Mouse (Mus musculus) urinary bladder, postnatal 10 days (tissue): ENCODE results near the gene Tiam2.

Source experiments
- DNase-seq: peaks from one replicate; pipeline ENCODE4 v3.0.0; 2022; ENCODE audit warnings: low spot score

Gene Tiam2

GRCm38 (mm10) chr17:3498580-3498979 lies 172.2 kb downstream of the Tiam2 start:
- no peak for DNase-seq

GRCm38 (mm10) chr17:3499468-3499867 lies 173.1 kb downstream of the Tiam2 start:
- no peak for DNase-seq

DNA sequence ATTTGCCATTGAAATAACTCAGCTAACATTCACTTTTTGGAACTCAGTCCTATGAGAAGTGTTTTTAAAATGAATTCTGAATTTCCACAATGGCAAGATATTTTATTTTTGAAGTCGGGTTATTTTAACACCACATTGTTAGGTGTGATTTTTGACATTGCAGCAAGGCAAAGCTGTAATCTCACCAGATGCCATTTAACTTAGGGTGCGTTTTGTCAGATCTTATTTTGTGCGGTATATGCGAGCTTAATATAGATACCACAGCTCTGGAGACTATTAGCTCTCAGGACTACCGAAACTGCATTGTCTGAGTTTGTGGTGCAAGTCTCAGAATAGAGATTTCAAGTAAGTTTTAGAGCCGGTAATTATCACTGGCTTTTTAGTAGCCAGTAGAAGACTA lies 173.7 kb downstream of the Tiam2 start:
- DNase-seq = no peak

DNA sequence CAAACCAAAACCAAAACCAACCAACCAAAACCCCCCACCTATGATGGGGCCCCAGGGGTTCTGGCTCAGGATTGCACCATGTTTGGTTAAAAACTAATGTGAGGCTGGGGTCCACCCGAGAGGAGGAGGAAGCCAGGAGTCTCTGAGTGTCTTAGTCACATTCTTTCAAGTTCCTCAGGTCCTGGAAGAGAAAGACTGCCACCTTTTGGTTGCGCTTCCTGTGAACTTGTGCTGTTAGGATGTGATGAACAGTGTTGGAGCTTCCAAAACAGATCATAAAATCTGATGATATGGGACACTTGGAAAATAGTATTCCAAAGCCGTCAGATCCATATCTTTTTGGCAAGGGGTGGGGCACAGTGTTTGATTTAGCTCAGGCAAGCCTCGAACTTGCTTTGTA lies 174.6 kb downstream of the Tiam2 start:
- DNase-seq = no peak

DNA sequence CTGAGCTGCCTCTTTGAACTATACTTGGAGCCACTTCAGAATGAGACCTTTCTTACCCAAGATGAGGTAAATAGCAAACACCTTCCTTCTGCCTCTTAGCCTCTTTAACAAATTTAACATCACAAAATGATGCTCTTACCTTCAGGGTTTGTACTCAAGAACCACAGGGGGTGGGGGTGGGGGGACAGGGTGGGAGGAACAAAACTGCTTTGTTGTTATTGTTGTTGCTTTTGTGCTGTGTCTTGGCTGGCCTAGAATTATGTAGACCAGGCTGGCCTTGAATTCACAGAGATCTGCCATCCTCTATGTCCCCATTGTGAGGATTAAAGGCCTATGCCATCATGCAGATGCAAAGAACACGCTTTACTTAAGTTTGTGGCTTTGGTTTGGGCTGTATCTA lies 179.3 kb downstream of the Tiam2 start:
- DNase-seq = no peak

DNA sequence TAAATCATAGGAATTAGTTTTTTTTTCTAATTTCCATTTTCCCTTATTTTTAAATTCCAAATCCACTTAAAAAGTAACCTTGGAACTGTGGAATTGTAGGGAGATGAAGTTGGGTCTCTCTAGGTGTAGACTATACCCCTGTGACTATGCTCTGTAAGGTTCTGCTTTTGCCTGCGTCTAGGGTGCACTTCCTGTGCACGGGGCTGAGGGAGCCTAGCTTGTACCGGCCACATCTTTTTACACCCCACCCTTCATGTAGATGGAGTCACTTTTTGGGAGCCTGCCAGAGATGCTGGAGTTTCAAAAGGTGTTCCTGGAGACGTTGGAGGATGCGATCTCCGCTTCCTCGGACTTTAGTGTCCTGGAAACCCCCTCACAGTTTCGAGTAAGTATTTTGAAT lies 180.1 kb downstream of the Tiam2 start:
- DNase-seq = no peak

DNA sequence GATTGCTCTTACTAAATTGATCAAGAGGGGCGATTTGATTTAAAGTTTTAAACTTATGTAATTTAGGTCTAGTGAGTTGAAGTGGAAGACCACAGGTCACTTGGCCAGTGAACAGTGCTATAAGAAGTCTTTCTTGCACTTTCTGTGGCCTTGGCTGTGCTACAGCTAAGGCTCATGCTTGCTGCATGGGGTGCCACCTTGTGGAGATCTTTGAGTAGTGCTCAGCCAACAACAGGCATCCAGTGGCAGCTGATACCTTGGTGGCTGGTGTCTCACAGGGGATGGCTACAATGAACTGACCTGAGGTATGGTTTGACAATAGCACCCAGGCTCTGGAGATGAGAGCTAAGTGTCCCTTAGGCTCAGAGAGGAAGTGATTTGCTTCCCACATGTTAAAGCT lies 183.5 kb downstream of the Tiam2 start:
- DNase-seq = no peak

DNA sequence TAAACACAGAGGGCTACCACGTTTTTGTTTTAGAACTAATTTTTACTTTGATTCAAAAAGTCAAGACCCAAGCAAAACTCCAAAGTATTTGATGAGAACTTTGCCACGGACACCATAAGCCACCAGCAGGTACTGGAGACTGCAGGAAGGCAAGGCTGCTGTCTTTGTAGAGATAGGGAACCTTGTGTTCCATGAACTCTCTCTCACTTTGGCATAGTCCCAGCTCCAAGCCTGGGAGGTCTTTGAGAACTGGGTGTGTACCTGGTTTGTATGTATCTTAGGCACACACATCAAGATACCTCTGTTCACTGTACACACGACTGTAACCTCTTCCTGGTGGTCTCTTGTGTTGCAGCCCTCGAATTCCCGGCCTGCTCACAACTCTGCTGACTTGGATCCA lies 187.9 kb downstream of the Tiam2 start:
- no peak for DNase-seq

DNA sequence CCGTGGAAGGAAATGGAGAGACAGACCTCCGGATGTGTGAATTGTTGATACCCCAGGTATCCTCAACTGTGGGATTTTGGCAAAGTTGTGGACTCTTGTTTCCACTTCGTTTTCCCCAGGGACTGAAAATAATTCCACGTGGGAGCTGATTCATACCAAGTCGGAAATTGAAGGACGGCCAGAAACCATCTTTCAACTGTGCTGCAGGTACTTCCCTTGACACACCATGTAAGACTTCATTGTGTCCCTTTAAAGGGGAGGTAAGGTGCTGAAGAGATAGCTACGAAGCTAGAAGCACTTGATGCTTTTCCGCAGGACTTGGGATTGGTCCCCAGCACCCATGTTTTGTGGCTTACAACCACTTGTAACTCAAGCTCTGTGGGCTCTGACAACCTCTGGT lies 189.5 kb downstream of the Tiam2 start:
- no peak for DNase-seq

GRCm38 (mm10) chr17:3516406-3516805 lies 190.0 kb downstream of the Tiam2 start:
- no peak for DNase-seq

DNA sequence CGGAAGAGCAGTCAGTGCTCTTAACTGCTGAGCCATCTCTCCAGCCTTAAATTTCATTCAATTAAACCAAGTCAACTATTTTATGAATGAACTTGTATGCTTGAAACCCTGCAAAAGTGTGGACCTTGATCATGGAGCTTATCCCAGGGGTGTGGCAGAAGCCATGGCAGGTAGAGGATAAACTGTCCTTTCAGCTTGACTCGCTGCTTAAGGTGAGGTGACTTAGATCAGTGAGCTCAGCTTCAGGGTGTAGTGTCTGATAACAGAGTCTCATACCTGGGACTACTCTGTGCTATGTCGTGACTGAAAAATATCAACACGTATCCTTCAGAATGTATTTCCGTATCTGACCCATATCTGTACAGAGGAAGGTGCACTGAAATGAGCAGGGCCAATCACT lies 194.0 kb downstream of the Tiam2 start:
- DNase-seq = no peak

- no peak for DNase-seq
These were observed 201.6 kb downstream of the Tiam2 start for GRCm38 (mm10) chr17:3527841-3528471.

GRCm38 (mm10) chr17:3529523-3529922 lies 203.2 kb downstream of the Tiam2 start:
- no peak for DNase-seq

- DNase-seq = no peak
These were observed 204.2 kb downstream of the Tiam2 start for GRCm38 (mm10) chr17:3530549-3530948.

DNA sequence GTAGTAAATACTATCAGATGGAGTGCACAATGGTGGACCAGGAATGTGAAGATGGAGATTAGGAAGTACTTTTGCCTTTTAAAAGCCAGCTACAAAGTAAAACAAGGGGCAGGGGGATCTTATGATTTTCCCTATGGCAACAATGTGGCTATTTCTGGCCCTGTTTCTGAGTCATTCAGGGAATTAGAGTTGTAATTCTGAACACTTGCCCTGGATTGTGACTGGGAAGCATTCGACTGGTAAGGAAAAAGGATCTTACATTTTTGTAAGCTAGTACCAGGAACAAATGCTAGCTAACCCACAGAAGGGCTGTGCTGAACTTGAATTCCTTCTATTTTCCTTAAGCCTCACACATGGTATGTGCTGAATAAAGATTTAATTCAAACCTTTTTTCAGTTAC lies 205.3 kb downstream of the Tiam2 start:
- DNase-seq = no peak

- no peak for DNase-seq
These were observed 205.9 kb downstream of the Tiam2 start, which contains the start of gene Cldn20 for GRCm38 (mm10) chr17:3532254-3532653. Gene Cldn20 (plus strand): TSS chr17:3532554.

DNA sequence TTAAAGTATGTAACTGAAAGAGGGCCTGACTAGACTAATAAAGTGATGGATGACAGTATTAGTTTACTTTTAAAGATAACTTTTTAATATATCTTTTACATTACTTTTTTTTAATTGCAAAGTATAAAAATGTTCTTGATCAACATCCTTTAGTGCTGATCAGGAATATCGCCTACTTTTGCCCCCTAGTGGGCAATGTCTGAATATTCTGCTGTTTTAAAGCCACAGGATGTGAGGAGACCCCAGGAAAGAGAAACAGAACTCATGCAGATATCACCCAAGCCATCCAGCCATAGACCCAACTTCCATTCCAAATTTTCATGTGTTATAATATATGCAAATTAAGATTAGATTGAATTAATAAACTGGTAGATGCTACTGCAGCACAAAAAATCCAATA lies 207.1 kb downstream of the Tiam2 start:
- DNase-seq = no peak

GRCm38 (mm10) chr17:3540304-3540703 lies 213.9 kb downstream of the Tiam2 start:
- DNase-seq = no peak

GRCm38 (mm10) chr17:3541033-3541432 lies 214.7 kb downstream of the Tiam2 start:
- DNase-seq = no peak

DNA sequence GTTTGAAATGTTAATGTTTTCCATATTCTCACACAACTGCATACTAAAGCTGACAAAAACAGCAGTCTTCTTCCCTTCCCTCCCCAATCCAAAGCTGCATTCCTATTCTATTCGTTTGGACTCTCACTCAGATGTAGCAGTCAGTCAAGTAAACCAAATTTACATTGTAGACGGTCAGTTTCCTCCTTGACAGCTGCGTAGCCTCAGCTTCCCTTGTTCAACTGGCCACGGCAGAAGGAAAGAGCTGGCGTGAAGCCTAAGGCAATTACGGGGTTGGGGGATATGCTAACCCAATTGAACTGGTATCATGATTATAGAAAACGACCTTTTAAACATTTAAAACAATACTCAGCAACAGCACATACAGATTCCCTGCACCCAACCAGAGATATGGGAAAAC lies 221.4 kb downstream of the Tiam2 start:
- no peak for DNase-seq

DNA sequence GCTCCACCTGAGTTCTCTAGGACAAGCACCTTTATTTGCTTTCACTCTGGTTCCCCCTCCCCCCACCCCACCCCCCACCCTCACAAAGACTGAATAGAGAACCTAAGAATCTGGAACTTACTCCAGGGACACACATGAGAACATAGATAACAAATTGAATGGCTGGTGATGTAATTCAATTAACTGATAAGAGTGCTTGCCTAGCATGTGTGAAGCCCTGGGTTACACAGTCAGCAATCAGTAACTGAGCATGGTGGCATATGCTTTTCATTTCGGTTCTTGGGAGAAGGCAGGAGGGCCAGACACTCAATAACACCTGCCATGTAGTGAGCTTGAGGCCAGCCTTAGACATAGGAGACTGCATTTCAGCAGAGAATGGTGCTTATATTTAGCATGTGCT lies 229.9 kb downstream of the Tiam2 start:
- no peak for DNase-seq

DNA sequence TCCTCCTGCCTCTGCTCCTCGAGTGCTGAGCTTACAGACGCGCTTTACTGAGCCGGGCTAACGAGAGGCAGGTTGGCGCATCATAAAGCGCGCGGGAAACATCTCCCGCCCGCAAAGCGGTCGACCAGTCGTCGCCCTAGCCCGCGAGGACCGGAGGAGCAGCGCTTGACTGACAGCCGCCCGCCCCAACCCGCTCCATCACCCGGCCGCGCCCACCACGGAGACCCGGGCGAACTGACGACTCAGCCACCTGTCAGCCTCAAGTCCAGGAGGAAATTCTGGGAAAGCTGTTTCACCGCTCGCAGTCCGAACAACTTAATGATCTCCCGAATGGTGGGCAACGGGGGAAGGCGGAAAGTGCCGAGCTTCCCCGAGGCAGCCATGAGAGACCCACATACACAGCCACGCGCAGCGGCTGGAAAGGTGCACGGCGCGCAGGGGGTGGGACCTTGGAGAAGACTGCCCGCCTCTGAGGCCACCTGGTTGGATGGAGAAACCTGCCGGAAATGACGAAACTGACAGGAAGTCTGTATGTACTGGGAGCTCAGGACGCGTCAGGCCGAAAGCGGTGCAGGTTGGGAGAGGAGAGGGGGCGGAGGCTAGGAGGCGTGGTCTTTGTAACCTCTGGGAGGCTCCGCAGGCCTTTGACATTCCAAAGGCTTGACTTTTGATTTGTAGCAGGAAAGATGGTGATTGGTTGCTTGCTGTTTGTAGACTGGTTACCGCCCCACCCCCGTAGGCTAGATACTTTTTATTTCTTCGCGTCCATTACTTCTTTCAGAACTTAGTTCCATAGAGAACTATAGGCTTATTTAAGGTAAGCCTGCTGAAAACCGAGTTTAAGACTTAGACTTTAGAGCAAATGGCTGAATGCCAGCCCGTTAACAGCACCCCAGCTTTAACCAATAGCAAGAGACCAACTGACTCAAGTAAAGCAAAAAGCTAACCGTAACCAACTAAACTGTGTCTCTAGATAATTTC lies 231.2 kb downstream of the Tiam2 start, which contains the start of gene Tfb1m:
Tfb1m (minus strand) TSS at position 451 of the 981 bp plus-strand sequence.
- peak; percentile 90 for DNase-seq

GRCm38 (mm10) chr17:3558356-3558870 lies 232.0 kb downstream of the Tiam2 start:
- DNase-seq = no peak
